Mouse (Mus musculus) gastrocnemius, postnatal 36 days (tissue): ENCODE data around the gene Rasgrp1. TPM values are rescaled to one million over a fixed set of nuclear protein-coding genes. Genes with fewer than 3 reads are reported as not detected.

ENCODE experiments used
- DNase-seq, 2 experiments: peaks; one replicate each; pipeline ENCODE4 v3.0.0; 2022
- intact Hi-C: fragments of 180-260 bp; cut with DNase I; formaldehyde crosslinking; loops from one replicate; pipeline ENCODE4 v1.15.1; 2025
- long read RNA-seq, 2 experiments: library from polyadenylated mRNA; stranded (forward); transcript quantifications; one replicate each; pipeline ENCODE4 v2.0.0; 2021
- total RNA-seq, 2 experiments: library from RNA; stranded (reverse); gene quantifications; 2 replicates each; pipeline ENCODE4 v1.2.3; 2021

Gene Rasgrp1
- total RNA-seq, result 1 to 10 TPM in 1 of 2 experiments, not detected in 1; 1.2 TPM
- long read RNA-seq, experiment 1, result 0 reads
- long read RNA-seq, experiment 2, result 0 reads

GRCm38 (mm10) chr2:117342547-117343239 is at the start of gene Rasgrp1:
Gene Rasgrp1, minus strand, starts transcription at chr2:117343001.
- intact Hi-C loops, result no loop called here

GRCm38 (mm10) chr2:117389925-117390892 is 47.4 kb upstream of the Rasgrp1 start:
- intact Hi-C loops, result no loop called here
- DNase-seq, result no peak

More at GRCm38 (mm10) chr2:117342547-117343239, at the start of gene Rasgrp1:
- peak in 1 of 2 experiments; percentile 7 for DNase-seq

- intact Hi-C loops, result no loop called here
- DNase-seq, result no peak
Measured at GRCm38 (mm10) chr2:117389460-117389859, 46.7 kb upstream of the Rasgrp1 start.

GRCm38 (mm10) chr2:117388121-117388520 is 45.3 kb upstream of the Rasgrp1 start:
- DNase-seq, result no peak
- intact Hi-C loops, result no loop called here

- no peak for DNase-seq
- intact Hi-C loops, result no loop called here
Measured at GRCm38 (mm10) chr2:117386981-117387705, 44.3 kb upstream of the Rasgrp1 start.

GRCm38 (mm10) chr2:117386036-117386590 is 43.3 kb upstream of the Rasgrp1 start:
- intact Hi-C loops, result no loop called here
- no peak for DNase-seq

- DNase-seq, result no peak
- intact Hi-C loops, result no loop called here
Measured at GRCm38 (mm10) chr2:117381314-117381713, 38.5 kb upstream of the Rasgrp1 start.

GRCm38 (mm10) chr2:117374293-117374830 is 31.6 kb upstream of the Rasgrp1 start:
- intact Hi-C loops, result no loop called here
- DNase-seq, result no peak

GRCm38 (mm10) chr2:117371706-117372105 is 28.9 kb upstream of the Rasgrp1 start:
- DNase-seq, result no peak
- intact Hi-C loops, result no loop called here

GRCm38 (mm10) chr2:117366478-117366877 is 23.7 kb upstream of the Rasgrp1 start:
- DNase-seq, result no peak
- intact Hi-C loops, result no loop called here

GRCm38 (mm10) chr2:117364056-117364455 is 21.3 kb upstream of the Rasgrp1 start:
- DNase-seq, result no peak
- intact Hi-C loops, result no loop called here

GRCm38 (mm10) chr2:117357939-117358338 is 15.1 kb upstream of the Rasgrp1 start:
- no peak for DNase-seq
- intact Hi-C loops, result no loop called here

GRCm38 (mm10) chr2:117352305-117353123 is 9.7 kb upstream of the Rasgrp1 start:
- DNase-seq, result no peak
- intact Hi-C loops, result no loop called here

GRCm38 (mm10) chr2:117350138-117350537 is 7.3 kb upstream of the Rasgrp1 start:
- DNase-seq, result no peak
- intact Hi-C loops, result no loop called here

GRCm38 (mm10) chr2:117343240-117343624 is 431 bp upstream of the Rasgrp1 start:
- intact Hi-C loops, result no loop called here
- DNase-seq, result no peak

- intact Hi-C loops, result no loop called here
- peak; percentile 22 to 38 for DNase-seq
Measured at GRCm38 (mm10) chr2:117342090-117342546, 683 bp downstream of the Rasgrp1 start.

GRCm38 (mm10) chr2:117338501-117338900 is 4.3 kb downstream of the Rasgrp1 start:
- intact Hi-C loops, result no loop called here
- no peak for DNase-seq

- DNase-seq, result no peak
- intact Hi-C loops, result no loop called here
Measured at GRCm38 (mm10) chr2:117337902-117338301, 4.9 kb downstream of the Rasgrp1 start.
